Mouse (Mus musculus) heart, embryonic 13.5 days (tissue): Measurements from ENCODE around the gene Rell1. TPM values are rescaled to one million over a fixed set of nuclear protein-coding genes. Genes with fewer than 3 reads are reported as not detected.

Experiments used
- ATAC-seq: fragments of 200-750 bp; cut with Nextera tagmentation; 2 replicates; pipeline ENCODE4 v1.8.0; 2017; ENCODE audit warnings: moderate TSS enrichment; ENCODE audit not compliant: insufficient number of reproducible peaks, low FRiP score, low TSS enrichment; ENCODE audit errors: extremely low read depth
- H3K27ac ChIP-seq: fragments of 300-500 bp; sonication (generic); replicated peaks from 2 replicates; pipeline ENCODE4 v1.5.1; 2015; ENCODE audit warnings: moderate library complexity, mild to moderate bottlenecking, inconsistent platforms
- H3K27me3 ChIP-seq: fragments of 300-500 bp; sonication (generic); replicated peaks from 2 replicates; pipeline ENCODE4 v1.6.1; 2015; ENCODE audit warnings: mild to moderate bottlenecking, inconsistent platforms
- H3K36me3 ChIP-seq: fragments of 300-500 bp; sonication (generic); 2 replicates; pipeline ENCODE4 v1.6.1; 2015; ENCODE audit warnings: mild to moderate bottlenecking, inconsistent platforms
- H3K4me1 ChIP-seq: fragments of 300-500 bp; sonication (generic); 2 replicates; pipeline ENCODE4 v1.6.1; 2015; ENCODE audit warnings: inconsistent platforms
- H3K4me2 ChIP-seq: fragments of 300-500 bp; sonication (generic); 2 replicates; pipeline ENCODE4 v1.6.1; 2015; ENCODE audit warnings: inconsistent platforms, mild to moderate bottlenecking, moderate library complexity
- H3K4me3 ChIP-seq: fragments of 300-500 bp; sonication (generic); 2 replicates; pipeline ENCODE4 v1.5.1; 2015; ENCODE audit warnings: moderate library complexity, mild to moderate bottlenecking, inconsistent platforms
- H3K9ac ChIP-seq: fragments of 300-500 bp; sonication (generic); 2 replicates; pipeline ENCODE4 v1.6.1; 2015; ENCODE audit warnings: inconsistent platforms, mild to moderate bottlenecking, moderate library complexity
- H3K9me3 ChIP-seq: fragments of 300-500 bp; sonication (generic); 2 replicates; pipeline ENCODE4 v1.6.1; 2016; ENCODE audit warnings: inconsistent platforms
- WGBS: fragments of 180-500 bp; shearing (Covaris S2); methylation state at CpG from one replicate; pipeline ENCODE4 v1.1.7; 2015; ENCODE audit warnings: mixed read lengths; 5-methylcytosine and 5-hydroxymethylcytosine counted together
- polyA plus RNA-seq: library from polyadenylated mRNA; unstranded; fragments of >200 nt; fragmentation: Nextera tagmentation; extraction: Ambion mirVana; gene quantifications from 2 replicates; pipeline ENCODE4 v1.2.1, GENCODE M21; 2015

Gene Rell1
- polyA plus RNA-seq, 1 experiment from 2014 or later = 7.8 TPM

DNA sequence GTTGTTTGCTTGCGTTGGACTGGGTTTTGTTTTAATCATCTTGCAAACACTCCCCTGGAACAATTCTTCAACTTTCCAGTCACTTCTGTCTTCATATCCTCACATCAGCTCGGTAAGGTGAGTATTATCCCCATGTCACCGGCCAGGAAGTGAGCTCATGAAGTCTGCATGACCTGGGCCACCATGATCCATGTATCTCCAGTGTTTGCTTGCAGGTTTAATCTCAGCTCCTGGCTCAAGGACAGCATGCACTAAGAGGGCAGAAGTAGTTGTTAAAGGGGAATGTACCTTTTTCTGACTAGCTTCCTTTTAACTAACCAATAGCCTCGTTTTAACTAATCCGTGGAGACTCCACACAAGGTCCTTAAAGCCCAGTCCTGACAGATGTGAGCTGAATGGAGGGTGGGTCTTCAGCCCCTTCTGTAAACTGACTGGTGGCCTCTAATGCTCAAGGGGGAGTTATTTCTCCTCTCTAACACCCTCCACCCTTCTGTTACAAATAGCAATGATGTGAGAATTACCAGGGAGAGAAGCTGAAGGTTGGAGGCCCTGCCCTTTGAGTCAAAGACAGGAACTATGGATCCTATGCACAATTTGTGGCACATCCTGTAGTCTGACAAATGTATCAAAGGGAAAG, 897 bp upstream of the Rell1 start:
- ATAC-seq = no peak
- H3K9me3 ChIP-seq = no peaks in the 10 kb centered on the region
- H3K4me2 ChIP-seq = peak overlapping the region; percentile 89
- peak overlapping the region; percentile 70 for H3K9ac ChIP-seq
- peak overlapping the region; percentile 61 for H3K27ac ChIP-seq
- H3K36me3 ChIP-seq = no peaks in the 10 kb centered on the region
- H3K27me3 ChIP-seq = no peaks in the 10 kb centered on the region; the same call in 1 of the 2 replicates
- peaks cover 29% of the 10 kb centered on the region for H3K4me1 ChIP-seq
- peak overlapping the region; percentile 66 for H3K4me3 ChIP-seq
- WGBS = 26% methylated on average over 5 of the region's 5 CpGs

GRCm38 (mm10) chr5:63967591-63968141, 1.0 kb downstream of the Rell1 start:
- WGBS = 16% methylated on average over 12 of the region's 12 CpGs
- no peaks in the 10 kb centered on the region for H3K9me3 ChIP-seq
- no peak for ATAC-seq
- peak overlapping the region; percentile 86 for H3K9ac ChIP-seq
- peaks cover 29% of the 10 kb centered on the region for H3K4me1 ChIP-seq
- peak overlapping the region; percentile 89 for H3K4me2 ChIP-seq
- H3K4me3 ChIP-seq = peak overlapping the region; percentile 66
- no peaks in the 10 kb centered on the region for H3K36me3 ChIP-seq
- H3K27me3 ChIP-seq = no peaks in the 10 kb centered on the region; the same call in 1 of the 2 replicates
- 0 out of 2 replicates have a peak overlapping the region, but pooled peaks have one; percentile 63 for H3K27ac ChIP-seq

GRCm38 (mm10) chr5:63966379-63966778, 2.3 kb downstream of the Rell1 start:
- Histone ChIP-seq H3K27me3 (no peaks in the 10 kb centered on the region; the same call in 1 of the 2 replicates), H3K4me2 (peak overlapping the region; percentile 89; the same call in 1 of the 2 replicates), H3K4me3 (no peak overlapping the region), H3K9me3 (no peaks in the 10 kb centered on the region), H3K27ac (no peak overlapping the region), H3K9ac (no peak overlapping the region), H3K36me3 (no peaks in the 10 kb centered on the region), H3K4me1 (peaks cover 29% of the 10 kb centered on the region)
- no peak for ATAC-seq
- WGBS = 71% methylated on average over 4 of the region's 4 CpGs

DNA sequence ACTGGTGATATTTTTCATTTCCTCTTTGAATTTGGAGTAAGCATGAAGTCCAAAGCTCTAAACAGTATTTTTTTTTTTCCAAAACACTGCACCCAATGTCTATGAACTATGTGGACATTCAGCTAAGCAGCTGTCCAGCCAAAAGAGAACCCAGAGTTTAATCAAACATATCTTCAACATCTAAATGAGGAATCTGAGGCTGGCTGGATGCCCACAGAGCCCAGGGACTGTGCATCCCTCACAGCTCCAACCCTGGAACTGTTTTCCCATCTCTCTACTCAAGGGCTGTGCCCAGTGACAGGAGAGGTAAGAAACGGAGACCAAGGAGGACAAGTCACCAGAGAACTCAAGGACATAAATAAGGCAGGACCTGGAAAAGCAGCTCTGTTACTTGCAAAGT, 2.8 kb downstream of the Rell1 start:
- ATAC-seq = no peak
- 68% methylated on average over 1 of the region's 1 CpGs for WGBS

DNA sequence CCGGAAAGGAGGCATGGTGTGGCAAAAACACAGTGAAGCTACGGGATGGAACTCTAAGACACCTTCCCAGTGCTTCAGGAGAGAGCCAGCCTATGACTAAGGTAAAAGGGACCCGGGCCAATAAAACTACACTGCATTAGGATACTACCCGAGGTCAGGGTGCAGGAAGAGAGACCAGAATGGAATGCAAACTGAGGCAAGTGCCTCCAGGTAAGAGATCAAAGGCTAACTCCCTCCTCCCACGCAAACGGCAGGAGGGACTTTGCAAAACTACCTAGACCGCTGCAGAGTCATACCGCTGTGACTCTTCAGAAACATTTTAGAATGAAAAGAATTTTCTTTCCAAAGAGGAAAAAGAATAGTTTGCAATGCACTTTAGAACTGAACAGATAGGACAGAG, 4.1 kb downstream of the Rell1 start:
- no peaks in the 10 kb centered on the region for H3K9me3 ChIP-seq
- peaks cover 17% of the 10 kb centered on the region for H3K4me1 ChIP-seq
- H3K4me3 ChIP-seq = no peak overlapping the region
- no peaks in the 10 kb centered on the region; the same call in 1 of the 2 replicates for H3K27me3 ChIP-seq
- 62% methylated on average over 8 of the region's 8 CpGs for WGBS
- no peak overlapping the region for H3K27ac ChIP-seq
- no peaks in the 10 kb centered on the region for H3K36me3 ChIP-seq
- no peak overlapping the region for H3K4me2 ChIP-seq
- ATAC-seq = no peak
- H3K9ac ChIP-seq = no peak overlapping the region

More for the DNA sequence above, 2.8 kb downstream of the Rell1 start:
- Histone ChIP-seq H3K4me2 (no peak overlapping the region), H3K9ac (no peak overlapping the region), H3K4me3 (no peak overlapping the region), H3K27ac (no peak overlapping the region), H3K27me3 (no peaks in the 10 kb centered on the region; the same call in 1 of the 2 replicates), H3K4me1 (peaks cover 29% of the 10 kb centered on the region), H3K36me3 (no peaks in the 10 kb centered on the region), H3K9me3 (no peaks in the 10 kb centered on the region)

- Histone ChIP-seq H3K27ac (no peak overlapping the region), H3K4me1 (0 out of 2 replicates have a peak, but pooled peaks cover 4% of the 10 kb centered on the region), H3K4me2 (no peak overlapping the region), H3K27me3 (no peaks in the 10 kb centered on the region; the same call in 1 of the 2 replicates), H3K9me3 (no peaks in the 10 kb centered on the region), H3K36me3 (no peaks in the 10 kb centered on the region), H3K9ac (no peak overlapping the region), H3K4me3 (no peak overlapping the region)
- 77% methylated on average over 10 of the region's 10 CpGs for WGBS
- no peak for ATAC-seq
Observed at GRCm38 (mm10) chr5:63961726-63962125, 7.0 kb downstream of the Rell1 start.

DNA sequence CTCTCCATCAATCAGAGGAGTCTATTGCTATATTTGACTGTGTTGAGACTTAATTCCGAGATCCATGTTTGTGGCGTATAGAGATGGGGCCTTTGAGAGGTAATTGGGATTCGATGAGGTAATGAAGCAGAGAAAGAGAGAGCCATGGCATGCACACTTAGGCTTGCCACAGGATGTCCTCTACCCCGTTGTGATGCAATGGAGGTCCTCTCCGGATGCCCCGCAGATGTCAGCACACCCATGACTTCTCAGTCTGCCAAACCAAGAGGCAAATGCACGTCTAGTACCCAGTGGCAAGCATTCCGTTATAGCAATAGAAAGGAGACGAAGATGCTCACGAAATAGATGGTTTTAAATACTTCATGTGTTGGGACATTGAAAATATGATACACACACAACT, 8.1 kb downstream of the Rell1 start:
- Histone ChIP-seq H3K4me2 (no peak overlapping the region), H3K4me3 (no peak overlapping the region), H3K27me3 (no peaks in the 10 kb centered on the region; the same call in 1 of the 2 replicates), H3K36me3 (no peaks in the 10 kb centered on the region), H3K9me3 (no peaks in the 10 kb centered on the region), H3K9ac (no peak overlapping the region), H3K27ac (no peak overlapping the region), H3K4me1 (peaks cover 10% of the 10 kb centered on the region; the same call in 1 of the 2 replicates)
- WGBS = 86% methylated on average over 10 of the region's 10 CpGs
- ATAC-seq = no peak

GRCm38 (mm10) chr5:63958963-63959708, 9.6 kb downstream of the Rell1 start:
- ATAC-seq = no peak
- Histone ChIP-seq H3K4me3 (no peak overlapping the region), H3K27ac (no peak overlapping the region), H3K27me3 (no peaks in the 10 kb centered on the region; the same call in 1 of the 2 replicates), H3K36me3 (no peaks in the 10 kb centered on the region), H3K4me2 (no peak overlapping the region), H3K4me1 (peaks cover 10% of the 10 kb centered on the region; the same call in 1 of the 2 replicates), H3K9ac (no peak overlapping the region), H3K9me3 (no peaks in the 10 kb centered on the region)
- WGBS = 69% methylated on average over 18 of the region's 18 CpGs

DNA sequence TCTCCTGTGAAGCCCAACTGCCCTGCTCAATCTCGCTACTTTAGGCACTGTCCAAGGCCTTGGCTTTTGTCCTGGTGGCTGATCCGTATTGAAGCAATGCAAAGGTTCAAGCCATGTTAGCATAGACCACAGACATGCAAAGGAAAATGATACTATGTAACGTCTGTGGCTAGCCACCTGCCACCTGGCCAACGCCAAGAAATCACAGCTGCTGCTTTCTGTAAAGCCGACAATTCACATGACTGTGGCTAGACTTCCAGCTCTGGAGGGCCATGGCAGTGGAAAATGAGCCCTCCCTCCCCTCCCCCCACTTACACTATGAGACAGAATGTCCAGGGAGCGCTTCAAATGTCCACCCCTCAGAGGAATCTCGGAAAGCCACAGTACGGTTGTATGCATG, 11.1 kb downstream of the Rell1 start:
- no peaks in the 10 kb centered on the region for H3K36me3 ChIP-seq
- no peak overlapping the region for H3K4me2 ChIP-seq
- no peaks in the 10 kb centered on the region for H3K9me3 ChIP-seq
- H3K9ac ChIP-seq = no peak overlapping the region
- H3K4me1 ChIP-seq = peaks cover 10% of the 10 kb centered on the region
- H3K27me3 ChIP-seq = no peaks in the 10 kb centered on the region; the same call in 1 of the 2 replicates
- no peak overlapping the region for H3K27ac ChIP-seq
- no peak for ATAC-seq
- WGBS = 68% methylated on average over 8 of the region's 8 CpGs
- H3K4me3 ChIP-seq = no peak overlapping the region

- no peaks in the 10 kb centered on the region for H3K9me3 ChIP-seq
- 69% methylated on average over 11 of the region's 11 CpGs for WGBS
- no peak for ATAC-seq
- H3K4me1 ChIP-seq = peaks cover 21% of the 10 kb centered on the region
- H3K9ac ChIP-seq = no peak overlapping the region
- no peaks in the 10 kb centered on the region for H3K36me3 ChIP-seq
- no peak overlapping the region for H3K27ac ChIP-seq
- H3K4me3 ChIP-seq = no peak overlapping the region
- no peak overlapping the region for H3K4me2 ChIP-seq
- no peaks in the 10 kb centered on the region; the same call in 1 of the 2 replicates for H3K27me3 ChIP-seq
Observed at GRCm38 (mm10) chr5:63956411-63956810, 12.3 kb downstream of the Rell1 start.

GRCm38 (mm10) chr5:63953401-63954032, 15.2 kb downstream of the Rell1 start:
- no peak overlapping the region for H3K9ac ChIP-seq
- no peaks in the 10 kb centered on the region for H3K27me3 ChIP-seq
- WGBS = 77% methylated on average over 15 of the region's 15 CpGs
- H3K27ac ChIP-seq = no peak overlapping the region
- no peaks in the 10 kb centered on the region for H3K36me3 ChIP-seq
- H3K9me3 ChIP-seq = no peaks in the 10 kb centered on the region
- H3K4me2 ChIP-seq = no peak overlapping the region
- peaks cover 31% of the 10 kb centered on the region for H3K4me1 ChIP-seq
- no peak overlapping the region for H3K4me3 ChIP-seq
- ATAC-seq = no peak
